Mouse (Mus musculus): ENCODE measurements around the gene Sufu. TPM values are rescaled to one million over a fixed set of nuclear protein-coding genes. Genes with fewer than 3 reads are reported as not detected.

The Sufu gene
- total RNA-seq, 2 experiments from 2014 or later: 1.2 to 10.8 TPM

Other genes starting within 250 kb of the Sufu start
- not detected in 2 replicates for gene Pitx3, start 248.6 kb upstream of the Sufu start, total RNA-seq (2015; ENCODE audit: low replicate concordance)
- gene Pitx3, start 248.6 kb upstream of the Sufu start, total RNA-seq (2017; ENCODE audit: low replicate concordance): not detected in 2 replicates
- gene Gbf1, start 244.4 kb upstream of the Sufu start, total RNA-seq (2015; ENCODE audit: low replicate concordance): 22.8 and 22.9 TPM in 2 replicates
- gene Gbf1, start 244.4 kb upstream of the Sufu start, total RNA-seq (2017; ENCODE audit: low replicate concordance): 18.1 and 21.0 TPM in 2 replicates
- gene Nfkb2, start 92.6 kb upstream of the Sufu start, total RNA-seq (2015; ENCODE audit: low replicate concordance): 0.96 and 1.0 TPM in 2 replicates
- gene Nfkb2, start 92.6 kb upstream of the Sufu start, total RNA-seq (2017; ENCODE audit: low replicate concordance): 2.8 and 3.1 TPM in 2 replicates
- gene Psd, start 69.7 kb upstream of the Sufu start, total RNA-seq (2015; ENCODE audit: low replicate concordance): 0.63 TPM in 1 of 2 replicates, not detected in the other
- 0.70 TPM in 1 of 2 replicates, not detected in the other for gene Psd, start 69.7 kb upstream of the Sufu start, total RNA-seq (2017; ENCODE audit: low replicate concordance)
- gene Fbxl15, start 68.7 kb upstream of the Sufu start, total RNA-seq (2015; ENCODE audit: low replicate concordance): not detected in 2 replicates
- not detected in 2 replicates for gene Fbxl15, start 68.7 kb upstream of the Sufu start, total RNA-seq (2017; ENCODE audit: low replicate concordance)
- 8.1 and 8.4 TPM in 2 replicates for gene Cuedc2, start 58.2 kb upstream of the Sufu start, total RNA-seq (2015; ENCODE audit: low replicate concordance)
- gene Cuedc2, start 58.2 kb upstream of the Sufu start, total RNA-seq (2017; ENCODE audit: low replicate concordance): 23.6 and 39.4 TPM in 2 replicates
- 5.4 and 9.6 TPM in 2 replicates for gene Mfsd13a, start 55.8 kb upstream of the Sufu start, total RNA-seq (2015; ENCODE audit: low replicate concordance)
- 1.4 and 1.8 TPM in 2 replicates for gene Mfsd13a, start 55.8 kb upstream of the Sufu start, total RNA-seq (2017; ENCODE audit: low replicate concordance)
- gene 2310034G01Rik, start 46.6 kb upstream of the Sufu start, total RNA-seq (2015; ENCODE audit: low replicate concordance): not detected in 2 replicates
- gene 2310034G01Rik, start 46.6 kb upstream of the Sufu start, total RNA-seq (2017; ENCODE audit: low replicate concordance): not detected in 2 replicates
- 16.5 and 21.5 TPM in 2 replicates for gene Actr1a, start 1.1 kb upstream of the Sufu start, total RNA-seq (2015; ENCODE audit: low replicate concordance)
- 38.2 and 39.2 TPM in 2 replicates for gene Actr1a, start 1.1 kb upstream of the Sufu start, total RNA-seq (2017; ENCODE audit: low replicate concordance)
- gene Trim8, start 104.8 kb downstream of the Sufu start, total RNA-seq (2015; ENCODE audit: low replicate concordance): 5.4 and 6.1 TPM in 2 replicates
- 2.0 and 6.4 TPM in 2 replicates for gene Trim8, start 104.8 kb downstream of the Sufu start, total RNA-seq (2017; ENCODE audit: low replicate concordance)
- gene Arl3, start 176.3 kb downstream of the Sufu start, total RNA-seq (2015; ENCODE audit: low replicate concordance): 4.2 and 5.9 TPM in 2 replicates
- 3.2 and 4.2 TPM in 2 replicates for gene Arl3, start 176.3 kb downstream of the Sufu start, total RNA-seq (2017; ENCODE audit: low replicate concordance)
- 1.9 TPM in 2 replicates for gene Sfxn2, start 176.5 kb downstream of the Sufu start, total RNA-seq (2015; ENCODE audit: low replicate concordance)
- 2.9 and 3.9 TPM in 2 replicates for gene Sfxn2, start 176.5 kb downstream of the Sufu start, total RNA-seq (2017; ENCODE audit: low replicate concordance)
- gene Wbp1l, start 202.2 kb downstream of the Sufu start, total RNA-seq (2015; ENCODE audit: low replicate concordance): 5.2 and 7.9 TPM in 2 replicates
- gene Wbp1l, start 202.2 kb downstream of the Sufu start, total RNA-seq (2017; ENCODE audit: low replicate concordance): 8.2 and 9.8 TPM in 2 replicates

All from erythroblast, adult 5-6 weeks (primary cell).